Mouse (Mus musculus): Measurements from ENCODE around the gene H2-Q6.
"Not testable (repeated sequence)": the region's sequence is repeated elsewhere in the genome, so short reads cannot be mapped to it uniquely, and the experiment has no call there.

Gene H2-Q6

DNA sequence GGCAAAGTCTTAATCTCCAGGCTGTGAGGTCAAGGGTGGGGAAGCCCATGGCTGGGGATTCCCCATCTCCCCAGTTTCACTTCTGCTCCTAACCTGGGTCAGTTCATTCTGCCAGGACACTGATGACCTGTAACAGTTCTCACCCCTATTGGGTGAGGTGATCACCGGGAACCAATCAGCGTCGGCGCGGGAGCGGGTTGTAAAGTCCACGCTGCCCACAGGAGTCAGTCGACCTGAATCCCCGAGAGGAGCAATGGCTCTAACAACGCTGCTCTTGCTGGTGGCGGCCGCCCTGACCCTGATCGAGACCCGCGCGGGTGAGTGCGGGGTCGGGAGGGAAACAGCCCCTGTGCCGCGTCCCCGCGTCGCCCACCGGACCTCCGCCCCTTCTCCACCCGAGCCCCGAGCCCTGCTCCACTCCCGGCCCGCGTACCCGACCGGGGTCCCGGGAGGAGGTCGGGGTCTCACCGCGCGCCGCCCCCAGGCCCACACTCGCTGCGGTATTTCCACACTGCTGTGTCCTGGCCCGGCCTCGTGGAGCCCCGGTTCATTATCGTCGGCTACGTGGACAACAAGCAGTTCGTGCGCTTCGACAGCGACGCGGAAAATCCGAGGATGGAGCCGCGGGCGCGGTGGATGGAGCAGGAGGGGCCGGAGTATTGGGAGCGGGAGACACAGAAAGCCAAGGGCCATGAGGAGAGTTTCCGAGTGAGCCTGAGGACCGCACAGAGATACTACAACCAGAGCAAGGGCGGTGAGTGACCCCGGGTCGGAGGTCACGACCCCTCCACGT, at the start of gene H2-Q6:
H2-Q6 (plus strand) TSS at position 227 of the 793 bp plus-strand sequence.
- DNase-seq (ENCODE audit: low spot score in 2 of 2): peak; percentile 88 to 92

DNA sequence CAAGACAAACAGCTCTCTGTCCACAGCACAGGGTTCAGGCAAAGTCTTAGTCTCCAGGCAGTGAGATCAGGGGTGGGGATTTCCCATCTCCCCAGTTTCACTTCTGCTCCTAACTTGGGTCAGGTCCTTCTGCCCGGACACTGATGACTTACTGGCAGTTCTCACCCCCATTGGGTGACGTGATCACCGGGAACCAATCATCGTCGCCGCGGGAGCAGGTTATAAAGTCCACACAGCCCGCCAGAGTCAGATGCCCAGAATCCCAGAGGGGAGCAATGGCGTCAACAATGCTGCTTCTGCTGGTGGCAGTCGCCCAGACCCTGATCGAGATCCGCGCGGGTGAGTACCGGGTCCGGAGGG, 45.3 kb upstream of the H2-Q6 start, which contains the start of gene H2-Q4:
H2-Q4 (plus strand) TSS at position 249 of the 360 bp plus-strand sequence.
- DNase-seq (ENCODE audit: low spot score in 2 of 2): peak; percentile 96 to 98

DNA sequence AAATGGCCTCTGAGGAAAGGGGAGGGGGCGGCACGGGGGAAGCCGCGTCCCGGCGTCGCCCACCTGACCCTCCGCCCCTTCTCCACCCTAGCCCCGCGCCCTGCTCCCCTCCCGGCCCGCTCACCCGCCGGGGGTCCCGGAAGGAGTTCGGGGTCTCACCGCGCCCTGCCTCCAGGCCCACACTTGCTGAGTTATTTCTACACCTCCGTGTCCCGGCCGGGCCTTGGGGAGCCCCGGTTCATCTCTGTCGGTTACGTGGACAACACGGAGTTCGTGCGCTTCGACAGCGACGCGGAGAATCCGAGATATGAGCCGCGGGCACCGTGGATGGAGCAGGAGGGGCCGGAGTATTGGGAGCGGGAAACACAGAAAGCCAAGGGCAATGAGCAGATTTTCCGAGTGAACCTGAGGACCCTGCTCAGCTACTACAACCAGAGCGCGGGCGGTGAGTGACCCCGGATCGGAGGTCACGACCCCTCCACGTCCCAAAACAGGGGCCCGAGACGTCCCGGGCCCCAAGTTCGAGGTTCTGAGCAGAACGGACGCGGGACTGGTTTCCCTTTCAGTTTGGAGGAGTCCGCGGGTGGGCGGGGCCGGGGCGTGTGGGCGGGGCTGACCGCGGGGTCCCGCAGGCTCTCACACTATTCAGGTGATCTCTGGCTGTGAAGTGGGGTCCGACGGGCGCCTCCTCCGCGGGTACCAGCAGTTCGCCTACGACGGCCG, 44.8 kb upstream of the H2-Q6 start:
- DNase-seq (ENCODE audit: low spot score in 2 of 2): peak; percentile 46 to 57

DNA sequence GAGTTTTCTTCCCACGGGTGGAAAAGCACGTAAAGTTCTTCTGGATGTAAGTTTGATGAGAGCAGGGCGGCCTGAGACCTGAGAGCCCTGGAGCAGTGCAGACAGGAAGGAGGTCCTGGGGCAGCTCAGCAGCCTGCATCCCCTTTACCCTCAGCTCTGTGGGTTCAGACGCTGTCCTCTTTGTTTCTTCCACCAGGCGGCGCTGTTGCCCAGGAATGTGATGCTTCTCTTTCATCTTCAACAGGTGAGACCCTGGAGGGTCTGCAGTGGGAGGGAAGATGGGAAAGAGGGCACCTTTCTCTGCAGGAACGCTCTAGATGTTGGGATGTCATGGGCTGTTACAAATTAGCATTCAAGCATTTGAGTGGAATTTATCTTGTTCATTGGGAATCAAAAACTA, 34.9 kb upstream of the H2-Q6 start:
- DNase-seq (ENCODE audit: low spot score in 2 of 2): peak; percentile 33 to 51

DNA sequence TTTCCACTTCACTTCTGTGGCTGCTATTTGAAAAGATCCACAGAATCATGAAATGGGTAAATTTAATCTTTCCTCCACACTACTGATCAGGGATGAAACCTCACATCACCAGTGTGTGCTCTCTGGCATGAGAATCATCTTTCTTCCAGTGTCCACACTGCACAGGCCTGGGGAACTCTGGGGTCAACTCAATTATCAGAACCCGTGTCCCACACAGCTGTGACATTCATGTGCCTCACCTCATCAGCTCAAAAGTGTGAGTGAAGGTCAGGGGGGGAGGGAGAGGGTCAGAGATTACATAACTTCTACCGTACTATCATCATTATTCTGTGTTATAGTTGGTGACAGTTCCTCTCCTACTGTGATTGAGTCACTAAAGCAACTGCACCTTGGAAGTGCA, 32.0 kb upstream of the H2-Q6 start:
- not testable (repeated sequence) for DNase-seq (ENCODE audit: low spot score in 2 of 2)

DNA sequence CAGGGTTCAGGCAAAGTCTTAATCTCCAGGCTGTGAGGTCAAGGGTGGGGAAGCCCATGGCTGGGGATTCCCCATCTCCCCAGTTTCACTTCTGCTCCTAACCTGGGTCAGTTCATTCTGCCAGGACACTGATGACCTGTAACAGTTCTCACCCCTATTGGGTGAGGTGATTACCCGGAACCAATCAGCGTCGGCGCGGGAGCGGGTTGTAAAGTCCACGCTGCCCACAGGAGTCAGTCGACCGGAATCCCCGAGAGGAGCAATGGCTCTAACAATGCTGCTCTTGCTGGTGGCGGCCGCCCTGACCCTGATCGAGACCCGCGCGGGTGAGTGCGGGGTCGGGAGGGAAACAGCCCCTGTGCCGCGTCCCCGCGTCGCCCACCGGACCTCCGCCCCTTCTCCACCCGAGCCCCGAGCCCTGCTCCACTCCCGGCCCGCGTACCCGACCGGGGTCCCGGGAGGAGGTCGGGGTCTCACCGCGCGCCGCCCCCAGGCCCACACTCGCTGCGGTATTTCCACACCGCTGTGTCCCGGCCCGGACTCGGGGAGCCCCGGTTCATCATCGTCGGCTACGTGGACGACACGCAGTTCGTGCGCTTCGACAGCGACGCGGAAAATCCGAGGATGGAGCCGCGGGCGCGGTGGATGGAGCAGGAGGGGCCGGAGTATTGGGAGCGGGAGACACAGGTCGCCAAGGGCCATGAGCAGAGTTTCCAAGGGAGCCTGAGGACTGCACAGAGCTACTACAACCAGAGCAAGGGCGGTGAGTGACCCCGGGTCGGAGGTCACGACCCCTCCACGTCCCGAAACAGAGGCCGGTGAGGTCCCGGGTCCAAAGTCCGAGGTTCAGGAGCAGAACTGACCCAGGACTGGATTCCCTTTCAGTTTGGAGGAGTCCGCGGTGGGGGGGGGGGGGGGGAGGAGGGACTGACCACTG, 30.5 kb upstream of the H2-Q6 start:
- DNase-seq (ENCODE audit: low spot score in 2 of 2): peak; percentile 61 to 69

DNA sequence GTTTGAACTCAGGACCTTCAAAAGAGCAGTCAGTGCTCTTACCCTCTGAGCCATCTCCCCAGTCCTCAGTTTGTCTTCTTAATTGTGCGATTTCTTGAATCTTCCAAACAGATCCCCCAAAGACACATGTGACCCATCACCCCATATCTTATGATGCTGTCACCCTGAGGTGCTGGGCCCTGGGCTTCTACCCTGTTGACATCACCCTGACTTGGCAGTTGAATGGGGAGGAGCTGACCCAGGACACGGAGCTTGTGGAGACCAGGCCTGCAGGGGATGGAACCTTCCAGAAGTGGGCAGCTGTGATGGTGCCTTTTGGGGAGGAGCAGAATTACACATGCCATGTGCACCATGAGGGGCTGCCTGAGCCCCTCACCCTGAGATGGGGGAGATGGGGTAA, 27.7 kb upstream of the H2-Q6 start:
- DNase-seq (ENCODE audit: low spot score in 2 of 2): not testable (repeated sequence)

DNA sequence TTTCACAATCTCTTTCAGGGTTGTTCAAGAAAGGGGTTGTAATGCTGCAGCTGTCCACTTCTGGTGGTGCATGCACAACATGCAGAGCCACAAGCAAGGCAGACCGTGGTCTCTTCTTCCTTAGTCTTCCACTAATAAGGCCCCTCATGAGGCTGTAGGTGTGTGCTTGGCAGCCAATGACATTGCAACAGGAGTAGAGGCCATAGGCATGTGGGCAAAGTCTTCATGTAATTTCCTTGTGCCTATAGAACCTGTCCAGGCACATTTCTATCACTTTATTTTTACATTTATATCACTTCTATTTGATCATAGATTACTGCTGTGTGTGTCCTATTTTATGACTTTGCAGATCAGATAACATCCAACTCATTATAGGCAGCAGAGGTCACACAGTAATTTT, 11.6 kb upstream of the H2-Q6 start:
- DNase-seq (ENCODE audit: low spot score in 2 of 2): not testable (repeated sequence)

DNA sequence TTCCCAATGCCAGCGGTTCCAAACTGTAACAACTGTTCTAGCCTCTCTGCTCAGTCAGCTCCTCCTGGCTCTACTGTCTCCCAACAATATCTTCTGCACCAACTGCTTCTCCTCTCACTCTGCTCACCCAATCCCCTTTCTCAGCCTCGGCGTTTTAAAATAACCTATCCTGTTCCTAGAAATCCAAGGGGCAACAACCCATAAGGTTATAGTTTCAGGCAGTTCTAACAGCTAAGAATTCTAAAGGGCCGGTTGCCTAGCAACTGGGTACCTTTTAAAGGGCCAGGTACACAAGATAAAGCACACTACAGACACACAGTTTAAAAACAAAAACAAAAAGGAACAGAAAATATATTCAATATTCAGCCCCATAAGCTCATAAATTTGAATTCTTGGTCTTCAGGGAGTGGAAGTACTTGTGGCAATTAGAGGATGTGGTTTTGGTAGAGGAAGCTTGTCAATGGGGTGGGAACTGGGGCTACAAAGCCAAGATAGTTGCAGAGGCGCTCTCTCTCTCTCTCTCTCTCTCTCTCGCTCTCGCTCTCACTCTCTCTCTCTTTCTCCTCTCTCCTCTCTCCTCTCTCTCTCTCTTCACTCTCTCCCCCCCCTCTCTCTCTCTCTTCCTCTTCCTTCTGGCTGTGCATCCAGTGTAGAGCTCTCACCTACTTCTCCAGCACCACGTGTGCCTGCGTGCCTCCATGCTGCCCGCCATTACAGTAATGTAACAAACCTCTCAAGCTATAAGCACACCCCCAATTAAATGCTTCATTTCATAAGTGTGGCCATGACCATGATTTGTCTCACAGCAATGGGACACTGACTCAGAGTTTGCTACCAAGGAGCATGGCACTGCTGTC, 9.1 kb upstream of the H2-Q6 start:
- DNase-seq (ENCODE audit: low spot score in 2 of 2): not testable (repeated sequence)

DNA sequence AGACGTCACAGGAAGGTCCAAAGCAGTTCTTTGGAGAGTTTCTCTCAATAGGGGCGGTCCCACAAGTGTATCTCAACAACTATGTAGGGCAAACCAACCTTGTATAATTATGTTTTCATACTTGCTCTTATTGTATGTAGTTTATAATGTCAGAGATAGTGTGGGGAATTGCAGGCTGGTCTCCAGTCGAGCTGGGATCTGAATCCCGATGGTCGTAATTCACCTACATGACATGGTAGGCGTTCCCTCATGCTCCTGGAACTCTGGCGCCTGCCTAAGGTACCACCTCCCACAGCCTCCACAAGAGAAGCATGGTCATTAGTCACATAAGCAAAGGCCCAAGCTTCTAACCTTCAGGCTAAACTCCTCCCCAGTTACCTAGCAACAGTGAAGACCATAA, 5.9 kb upstream of the H2-Q6 start:
- no peak for DNase-seq (ENCODE audit: low spot score in 2 of 2)

DNA sequence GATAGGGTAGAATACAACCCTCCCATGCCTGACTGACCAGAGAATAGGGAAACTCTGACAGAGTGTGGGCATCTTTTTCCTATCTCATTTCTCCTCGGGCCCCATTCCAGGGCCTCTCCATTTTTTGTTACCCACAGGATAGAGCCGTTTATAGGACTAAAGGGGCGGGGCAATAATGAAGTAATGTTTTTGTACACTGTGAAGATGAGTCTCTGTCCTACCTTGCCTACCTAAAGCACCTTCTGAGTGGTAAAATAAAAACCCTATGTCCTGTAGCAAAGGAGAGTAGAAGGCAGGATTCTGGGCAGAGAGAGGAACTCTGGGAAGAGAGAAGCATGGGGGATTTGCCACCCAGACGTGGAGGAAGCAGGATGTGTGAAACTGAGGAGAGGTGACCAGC, 5.1 kb upstream of the H2-Q6 start:
- not testable (repeated sequence) for DNase-seq (ENCODE audit: low spot score in 2 of 2)

DNA sequence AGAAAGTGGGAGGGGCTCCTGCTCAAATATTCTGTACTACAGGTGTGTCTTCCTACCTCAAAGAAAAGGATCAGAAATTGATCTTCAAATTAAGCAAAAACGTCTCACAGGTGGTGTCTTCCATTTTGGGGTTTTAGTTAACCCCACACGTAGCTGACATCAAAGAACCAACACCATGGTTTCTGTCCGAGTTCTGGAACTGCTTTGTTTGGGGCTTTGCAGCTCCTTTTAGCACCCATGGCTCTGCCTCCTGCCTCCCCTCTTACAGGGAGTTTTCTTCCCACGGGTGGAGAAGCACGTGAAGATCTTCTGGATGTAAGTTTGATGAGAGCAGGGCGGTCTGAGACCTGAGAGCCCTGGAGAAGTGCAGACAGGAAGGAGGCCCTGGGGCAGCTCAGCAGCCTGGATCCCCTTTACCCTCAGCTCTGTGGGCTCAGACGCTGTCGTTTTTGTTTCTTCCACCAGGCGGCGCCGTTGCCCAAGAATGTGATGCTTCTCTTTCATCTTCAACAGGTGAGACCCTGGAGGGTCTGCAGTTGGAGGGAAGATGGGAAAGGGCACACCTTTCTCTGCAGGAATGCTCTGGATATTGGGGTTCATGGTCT, 4.3 kb upstream of the H2-Q6 start:
- peak in 1 of 2 experiments; percentile 33 for DNase-seq (ENCODE audit: low spot score in 2 of 2)

DNA sequence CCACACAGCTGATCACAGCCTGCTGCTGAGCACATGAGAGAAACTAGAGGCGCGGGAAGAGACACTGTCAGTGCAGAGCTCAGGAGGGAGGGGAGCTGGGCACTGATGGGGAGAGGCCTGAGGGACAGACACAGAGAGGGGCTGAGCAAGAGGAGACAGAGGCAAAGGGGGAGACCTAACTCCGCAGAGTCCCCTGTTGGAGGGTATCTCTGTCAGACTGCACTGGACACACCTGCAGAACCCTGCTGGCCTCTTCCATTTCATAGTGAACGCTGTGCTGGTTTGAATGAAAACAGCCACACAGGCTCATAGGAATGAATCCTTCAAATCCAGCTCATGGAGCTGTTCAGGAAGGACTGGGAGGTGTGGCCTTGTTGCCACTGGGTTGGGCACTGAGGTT, 3.3 kb upstream of the H2-Q6 start:
- DNase-seq (ENCODE audit: low spot score in 2 of 2): not testable (repeated sequence)

DNA sequence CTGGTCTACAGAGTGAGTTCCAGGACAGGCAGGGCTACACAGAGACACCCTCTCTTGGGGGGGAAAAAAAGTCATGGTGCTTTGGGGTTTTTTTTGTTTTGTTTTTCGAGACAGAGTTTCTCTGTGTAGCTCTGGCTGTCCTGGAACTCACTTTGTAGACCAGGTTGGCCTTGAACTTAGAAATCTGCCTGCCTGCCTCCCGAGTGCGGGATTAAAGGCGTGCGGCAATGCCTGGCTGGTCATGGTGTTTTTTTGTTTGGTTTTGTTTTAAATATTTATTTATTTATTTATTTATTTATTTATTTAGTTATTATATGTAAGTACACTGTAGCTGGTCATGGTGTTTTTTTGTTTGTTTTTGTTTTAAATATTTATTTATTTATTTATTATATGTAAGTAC, 2.3 kb upstream of the H2-Q6 start:
- DNase-seq (ENCODE audit: low spot score in 2 of 2): not testable (repeated sequence)

DNA sequence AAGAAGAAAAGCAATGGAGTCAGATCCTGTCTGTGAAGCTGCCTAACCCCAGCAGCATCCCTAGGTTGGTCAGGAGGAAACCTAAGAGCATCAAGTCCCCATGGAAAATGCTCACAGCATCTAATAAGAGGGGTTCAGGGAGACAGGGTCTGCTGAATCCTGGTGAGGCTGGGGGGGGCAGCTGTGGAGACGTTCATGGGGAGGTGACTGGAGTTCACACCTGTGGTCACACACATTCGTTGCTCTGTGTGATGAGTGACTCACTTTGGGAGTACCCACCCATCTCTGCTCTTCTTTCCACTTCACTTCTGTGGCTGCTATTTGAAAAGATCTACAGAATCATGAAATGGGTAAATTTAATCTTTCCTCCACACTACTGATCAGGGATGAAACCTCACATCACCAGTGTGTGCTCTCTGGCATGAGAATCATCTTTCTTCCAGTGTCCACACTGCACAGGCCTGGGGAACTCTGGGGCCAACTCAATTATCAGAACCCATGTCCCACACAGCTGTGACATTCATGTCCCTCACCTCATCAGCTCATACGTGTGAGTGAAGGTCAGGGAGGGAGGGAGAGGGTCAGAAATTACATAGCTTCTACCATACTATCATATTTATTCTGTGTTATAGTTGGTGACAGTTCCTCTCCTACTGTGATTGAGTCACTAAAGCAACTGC, 1.4 kb upstream of the H2-Q6 start:
- not testable (repeated sequence) for DNase-seq (ENCODE audit: low spot score in 2 of 2)

DNA sequence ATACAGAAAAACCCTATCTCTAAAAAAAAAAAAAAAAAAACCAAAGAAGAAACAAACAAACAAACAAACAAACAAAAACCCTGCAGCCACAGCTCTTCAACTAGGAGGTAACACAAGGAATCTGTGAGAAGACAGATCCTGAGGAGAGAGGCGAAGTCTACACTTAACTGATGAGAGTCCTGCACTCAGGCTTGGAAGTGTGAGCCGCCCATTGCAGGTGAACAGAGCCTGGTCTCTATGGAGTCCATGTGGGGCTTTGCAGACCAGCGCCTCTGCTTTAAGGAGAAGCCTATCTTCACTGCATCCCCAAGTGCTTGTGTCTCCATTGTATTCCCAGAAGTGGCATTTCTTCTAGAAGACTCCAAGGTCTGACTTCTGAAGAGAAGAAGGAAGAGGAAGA, 544 bp upstream of the H2-Q6 start:
- not testable (repeated sequence) for DNase-seq (ENCODE audit: low spot score in 2 of 2)

DNA sequence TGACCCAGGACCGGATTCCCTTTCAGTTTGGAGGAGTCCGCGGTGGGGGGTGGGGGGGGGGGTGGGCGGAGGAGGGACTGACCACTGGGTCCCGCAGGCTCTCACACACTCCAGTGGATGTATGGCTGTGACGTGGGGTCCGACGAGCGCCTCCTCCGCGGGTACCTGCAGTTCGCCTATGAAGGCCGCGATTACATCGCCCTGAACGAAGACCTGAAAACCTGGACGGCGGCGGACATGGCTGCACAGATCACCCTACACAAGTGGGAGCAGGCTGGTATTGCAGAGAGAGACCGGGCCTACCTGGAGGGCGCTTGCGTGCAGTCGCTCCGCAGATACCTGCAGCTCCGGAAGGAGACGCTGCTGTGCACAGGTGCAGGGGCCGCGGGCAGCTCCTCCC, 824 bp downstream of the H2-Q6 start:
- peak; percentile 60 to 63 for DNase-seq (ENCODE audit: low spot score in 2 of 2)

DNA sequence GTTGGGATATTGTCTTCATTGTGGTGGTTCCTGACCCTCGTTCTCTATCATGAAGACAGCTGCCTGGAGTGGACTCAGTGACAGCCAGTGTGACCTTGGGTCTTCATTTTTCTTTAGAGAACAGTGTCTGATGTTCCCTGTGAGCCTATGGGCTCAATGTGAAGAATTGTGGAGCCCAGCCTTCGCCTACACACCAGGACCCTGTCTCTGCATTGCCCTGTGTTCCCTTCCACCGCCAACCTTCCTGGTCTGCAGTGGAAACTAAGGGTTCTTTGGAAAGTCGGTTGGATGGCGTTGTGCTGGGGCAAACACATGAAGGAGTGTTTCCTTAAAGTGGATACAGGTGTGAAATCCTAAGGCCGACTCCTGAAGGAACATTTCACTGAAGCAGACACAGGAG, 4.2 kb downstream of the H2-Q6 start:
- not testable (repeated sequence) for DNase-seq (ENCODE audit: low spot score in 2 of 2)

DNA sequence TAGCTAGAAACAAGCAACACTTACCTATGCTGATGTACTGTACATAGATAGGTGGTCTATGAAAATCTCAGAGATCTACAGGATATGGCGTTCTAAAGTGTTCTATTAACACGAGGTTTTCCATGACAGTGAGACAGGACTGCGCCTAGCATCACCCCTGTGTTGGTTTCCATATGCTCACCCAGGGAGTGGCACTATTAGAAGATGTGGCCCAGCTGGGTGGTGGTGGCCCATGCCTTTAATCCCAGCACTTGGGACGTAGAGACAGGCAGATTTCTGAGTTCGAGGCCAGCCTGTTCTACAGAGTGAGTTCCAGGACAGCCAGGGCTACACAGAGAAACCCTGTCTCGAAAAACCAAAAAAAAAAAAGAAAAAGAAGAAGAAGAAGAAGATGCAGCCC, 6.0 kb downstream of the H2-Q6 start:
- DNase-seq (ENCODE audit: low spot score in 2 of 2): not testable (repeated sequence)

DNA sequence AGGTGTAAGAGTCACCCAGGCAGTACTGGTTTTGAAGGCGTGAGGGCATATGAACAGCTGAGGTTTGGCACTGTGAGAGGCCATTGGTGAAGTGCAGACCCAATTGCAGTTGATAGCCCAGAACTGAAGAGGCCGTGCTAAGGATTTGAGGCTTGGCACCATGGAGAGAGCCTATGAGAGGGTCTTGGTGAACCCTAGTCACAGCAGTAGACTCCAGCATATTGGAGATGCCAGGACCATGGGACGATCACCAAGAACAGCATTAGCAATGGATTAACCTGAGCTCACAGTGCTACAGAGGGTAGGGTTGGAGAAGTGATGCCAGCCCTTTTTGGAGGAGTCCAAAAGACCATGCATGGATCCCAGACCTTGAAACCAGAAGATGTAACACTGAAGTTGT, 7.5 kb downstream of the H2-Q6 start:
- DNase-seq (ENCODE audit: low spot score in 2 of 2): not testable (repeated sequence)
